Mouse (Mus musculus): Measurements from ENCODE around the gene Sppl2c.

DNA sequence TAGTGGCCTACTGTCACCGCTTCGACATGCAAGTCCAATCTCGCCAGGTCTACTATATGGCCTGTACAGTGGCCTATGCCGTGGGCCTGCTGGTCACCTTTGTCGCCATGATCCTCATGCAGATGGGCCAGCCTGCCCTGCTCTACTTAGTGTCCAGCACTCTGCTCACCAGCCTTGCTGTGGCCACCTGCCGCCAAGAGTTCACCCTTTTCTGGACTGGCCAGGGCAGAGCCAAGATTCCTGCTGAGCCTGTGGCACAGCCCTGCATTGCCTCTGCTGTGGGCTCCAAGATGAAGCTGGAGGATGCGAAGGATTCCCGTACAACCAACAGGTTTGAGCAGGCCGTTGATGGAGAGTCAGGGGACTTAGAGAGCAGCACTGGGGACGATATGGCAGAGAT lies 1.6 kb downstream of the Sppl2c start:
- no peak for TF ChIP-seq EP300 (IDR thresholded peaks at IDR 0.05; ENCODE audit: low read depth)
- TF ChIP-seq CTCF (IDR thresholded peaks at IDR 0.05; ENCODE audit: low read depth): no peak

Data from liver, embryonic 14.5 days (tissue).